Mouse (Mus musculus) megakaryocyte-erythroid progenitor cell, adult 5-6 weeks (primary cell): Measurements from ENCODE around the gene Acox2. TPM values are rescaled to one million over a fixed set of nuclear protein-coding genes. Genes with fewer than 3 reads are reported as not detected.

Source experiments
- ATAC-seq: replicated peaks from 2 replicates; pipeline ENCODE4 v1.8.0; 2016; ENCODE audit warnings: mild to moderate bottlenecking, inconsistent platforms; ENCODE audit not compliant: severe bottlenecking, poor library complexity, low FRiP score, low TSS enrichment
- total RNA-seq, 2 experiments: library from RNA; stranded (forward) in 1 of 2; stranded (reverse) in 1 of 2; fragments of 200-1000, 215-1000 nt in 1 of 2; fragments of >200 nt in 1 of 2; fragmentation: Nextera tagmentation in 1 of 2; gene quantifications; 2 replicates each; pipeline ENCODE4 v1.2.3; 2014 to 2017

Gene Acox2
- total RNA-seq, 2 experiments from 2014 or later = not detected

DNA sequence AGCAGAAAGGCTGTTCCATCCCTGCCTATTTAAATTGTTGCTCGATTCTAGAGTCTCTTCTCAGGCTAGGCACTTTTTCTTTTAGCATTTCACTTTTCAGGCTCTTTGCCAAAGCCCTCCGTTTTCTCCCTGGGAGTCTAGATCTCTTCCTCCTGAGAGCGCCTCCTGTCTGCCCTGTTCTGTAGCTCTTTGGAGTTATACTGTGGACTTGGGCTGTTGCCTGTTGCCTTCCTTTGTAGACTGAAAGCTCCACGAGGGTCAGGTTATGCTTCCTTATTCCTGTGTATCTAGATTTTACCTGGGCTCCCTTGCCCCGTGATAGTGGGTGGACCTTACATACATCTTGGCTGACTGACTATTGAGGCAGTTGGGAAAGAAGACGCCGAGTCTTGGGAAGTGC is 40.9 kb downstream of the Acox2 start:
- no peak for ATAC-seq

DNA sequence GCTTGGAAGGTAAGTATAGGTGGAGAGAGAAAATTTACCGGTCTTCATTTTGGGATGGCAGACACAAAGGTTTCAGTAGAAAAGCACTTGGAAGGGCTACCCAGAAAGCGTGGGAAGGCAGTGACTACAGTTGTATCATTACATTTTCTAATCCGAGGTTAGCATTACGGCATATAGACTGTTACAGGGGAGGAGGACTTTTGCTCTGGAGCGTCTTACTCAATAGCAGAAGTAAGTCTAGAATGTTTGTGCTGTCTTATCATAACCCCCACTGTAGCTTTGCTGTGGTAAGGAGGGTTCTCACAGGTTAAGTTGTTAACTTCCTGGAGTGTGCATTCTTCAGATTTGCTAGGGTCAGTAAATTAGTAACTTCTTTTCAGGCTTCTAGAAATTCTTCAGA is 43.1 kb downstream of the Acox2 start:
- ATAC-seq = no peak

DNA sequence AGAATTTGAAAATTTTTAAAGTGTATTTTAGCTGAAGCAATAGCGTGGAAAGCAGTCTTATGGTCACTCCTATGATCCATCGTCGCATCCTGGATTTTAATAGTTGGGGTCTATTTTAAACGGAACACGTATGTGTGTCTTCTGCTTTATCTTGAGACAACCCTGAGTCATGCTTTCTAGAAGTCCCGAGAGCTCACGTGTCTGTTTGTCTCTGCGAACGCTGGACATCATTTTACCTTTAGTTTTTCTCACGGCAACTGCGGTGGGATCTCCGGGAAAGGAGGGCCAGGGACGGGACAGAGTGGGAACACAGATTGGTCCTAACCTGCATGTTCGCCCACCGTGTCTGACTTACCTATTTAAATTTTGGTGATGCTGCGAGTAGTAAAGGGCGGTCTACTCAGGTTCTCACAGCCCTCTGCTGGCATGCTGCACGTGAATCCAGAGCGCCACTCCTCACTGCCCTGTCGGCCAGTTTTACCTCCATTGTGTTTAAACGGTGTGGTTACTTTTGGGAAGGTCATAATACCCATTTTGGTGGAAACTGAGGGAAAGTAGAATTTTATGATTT is 43.9 kb downstream of the Acox2 start:
- no peak for ATAC-seq

GRCm38 (mm10) chr14:8214299-8215207 is 44.6 kb downstream of the Acox2 start:
- peak; percentile 16; the same call in 1 of the 2 replicates for ATAC-seq

GRCm38 (mm10) chr14:8213803-8214224 is 45.3 kb downstream of the Acox2 start, which contains the start of gene Kctd6:
Gene Kctd6 (plus strand): TSS chr14:8214140.
- peak; percentile 98 for ATAC-seq

- no peak for ATAC-seq
Observed at GRCm38 (mm10) chr14:8212996-8213395, 46.2 kb downstream of the Acox2 start.

GRCm38 (mm10) chr14:8209896-8210295 is 49.3 kb downstream of the Acox2 start:
- no peak for ATAC-seq

DNA sequence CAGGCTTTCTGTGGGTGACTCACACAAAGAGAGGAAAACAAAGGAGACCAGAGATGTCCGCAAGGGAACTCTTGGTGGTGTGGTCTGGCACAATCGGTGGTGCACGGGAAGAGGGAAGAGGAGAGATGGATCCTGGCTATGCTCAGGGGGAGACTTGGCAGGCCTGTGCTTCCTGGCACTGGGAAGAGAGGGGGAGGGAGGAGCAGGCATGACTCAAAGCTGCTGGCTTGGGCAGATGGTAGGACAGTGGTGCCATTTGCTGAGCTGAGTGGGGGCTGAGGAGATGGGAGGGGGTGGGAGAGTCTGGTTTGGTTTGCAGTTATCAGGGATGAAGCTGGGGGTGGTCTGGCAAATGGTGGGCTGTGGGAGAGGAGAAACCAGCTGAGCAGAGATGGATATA is 50.3 kb downstream of the Acox2 start:
- no peak for ATAC-seq

GRCm38 (mm10) chr14:8207543-8207942 is 51.6 kb downstream of the Acox2 start:
- ATAC-seq = no peak

DNA sequence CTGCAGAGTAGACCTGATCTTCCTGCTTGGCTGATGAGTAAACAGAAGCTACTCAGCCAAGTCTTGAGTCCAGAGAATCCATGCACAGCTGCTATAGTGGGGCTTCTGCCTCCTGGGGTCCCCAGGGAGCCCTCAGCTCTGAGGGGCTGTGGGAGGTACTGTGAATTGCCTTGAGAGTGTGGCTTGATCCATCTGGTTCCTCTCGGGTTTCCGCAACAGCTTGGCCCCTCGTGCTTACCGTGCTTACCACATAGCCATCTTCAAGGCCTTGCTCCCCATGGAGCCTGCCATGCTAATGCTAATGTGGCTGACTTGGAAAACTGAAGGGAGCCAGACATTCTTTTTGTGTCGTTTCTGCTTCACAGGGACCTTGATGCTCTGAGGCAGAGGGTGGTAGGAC is 52.0 kb downstream of the Acox2 start:
- no peak for ATAC-seq

DNA sequence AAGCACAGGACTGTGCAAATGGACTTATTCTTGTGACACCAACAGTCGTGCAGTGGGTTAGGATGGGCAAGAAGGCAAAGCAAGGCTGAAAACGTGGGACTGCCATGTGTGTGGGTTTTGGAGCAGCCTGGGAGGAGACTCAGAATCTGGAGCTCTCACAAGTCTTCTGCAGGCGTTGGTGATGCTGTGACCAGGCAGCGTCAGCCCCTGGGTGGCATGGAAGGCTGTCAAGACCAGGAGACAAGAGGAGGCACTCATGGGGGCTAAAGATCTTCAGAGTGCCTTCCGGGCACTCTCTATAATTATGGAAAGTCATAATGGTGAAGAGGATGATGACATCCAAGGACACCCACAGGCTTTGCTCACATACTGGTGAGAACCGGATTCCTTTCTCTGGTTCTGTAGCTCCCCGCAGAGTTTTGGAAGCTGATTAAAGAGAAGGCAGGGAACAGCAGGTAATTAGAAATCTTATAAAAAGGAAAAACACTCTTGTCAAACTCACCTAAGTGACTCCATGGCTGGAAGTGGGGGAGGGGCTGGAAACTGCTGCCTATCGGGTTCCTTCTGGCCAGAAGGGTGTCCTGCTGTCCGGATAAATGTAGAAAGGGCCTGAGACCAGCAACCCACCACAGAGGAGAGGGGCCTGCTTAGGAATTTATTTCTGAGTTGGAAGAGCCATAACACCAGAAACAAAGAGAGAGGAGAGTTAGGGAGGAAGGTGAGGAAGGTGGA is 52.8 kb downstream of the Acox2 start:
- ATAC-seq = no peak

DNA sequence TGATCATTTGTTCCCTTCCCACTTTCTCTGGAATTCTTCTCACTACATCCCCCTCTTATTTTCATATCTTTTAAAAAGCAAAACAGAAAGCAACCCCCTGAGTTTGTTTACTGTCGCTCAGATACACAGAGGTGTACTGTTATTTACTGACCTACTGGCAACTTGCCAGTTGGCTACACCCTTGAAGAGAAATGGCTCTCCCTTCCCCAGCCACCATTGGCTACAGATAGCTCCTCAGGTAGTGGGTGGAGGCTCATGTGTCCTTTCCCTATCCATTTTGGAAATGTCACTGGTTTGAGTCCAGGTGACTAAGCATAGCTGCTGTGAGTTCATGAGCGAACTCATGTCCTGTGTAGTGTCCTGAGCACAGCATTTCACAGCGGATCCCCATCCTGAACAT is 57.4 kb downstream of the Acox2 start:
- no peak for ATAC-seq

DNA sequence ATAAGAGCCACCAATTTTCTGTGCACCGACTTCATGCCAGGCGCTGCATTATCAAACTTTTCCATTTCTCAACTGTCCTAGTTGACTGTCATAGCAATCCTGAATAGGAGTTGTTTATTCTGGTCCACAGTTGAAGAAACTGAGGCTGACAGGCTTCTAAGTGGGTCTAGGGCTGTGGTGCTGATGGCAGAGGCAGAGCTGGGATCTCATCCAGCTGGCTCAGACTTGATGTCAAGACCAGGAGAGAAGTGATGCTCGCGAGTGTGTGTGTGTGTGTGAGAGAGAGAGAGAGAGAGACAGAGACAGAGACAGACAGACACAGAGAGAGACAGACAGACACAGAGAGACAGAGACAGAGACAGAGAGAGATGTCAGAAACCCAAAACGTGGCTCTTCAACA is 58.4 kb downstream of the Acox2 start:
- ATAC-seq = no peak

- no peak for ATAC-seq
Observed at GRCm38 (mm10) chr14:8192727-8193126, 66.4 kb downstream of the Acox2 start.

GRCm38 (mm10) chr14:8191331-8191965 is 67.7 kb downstream of the Acox2 start:
- ATAC-seq = no peak

GRCm38 (mm10) chr14:8190556-8190955 is 68.6 kb downstream of the Acox2 start:
- ATAC-seq = no peak

DNA sequence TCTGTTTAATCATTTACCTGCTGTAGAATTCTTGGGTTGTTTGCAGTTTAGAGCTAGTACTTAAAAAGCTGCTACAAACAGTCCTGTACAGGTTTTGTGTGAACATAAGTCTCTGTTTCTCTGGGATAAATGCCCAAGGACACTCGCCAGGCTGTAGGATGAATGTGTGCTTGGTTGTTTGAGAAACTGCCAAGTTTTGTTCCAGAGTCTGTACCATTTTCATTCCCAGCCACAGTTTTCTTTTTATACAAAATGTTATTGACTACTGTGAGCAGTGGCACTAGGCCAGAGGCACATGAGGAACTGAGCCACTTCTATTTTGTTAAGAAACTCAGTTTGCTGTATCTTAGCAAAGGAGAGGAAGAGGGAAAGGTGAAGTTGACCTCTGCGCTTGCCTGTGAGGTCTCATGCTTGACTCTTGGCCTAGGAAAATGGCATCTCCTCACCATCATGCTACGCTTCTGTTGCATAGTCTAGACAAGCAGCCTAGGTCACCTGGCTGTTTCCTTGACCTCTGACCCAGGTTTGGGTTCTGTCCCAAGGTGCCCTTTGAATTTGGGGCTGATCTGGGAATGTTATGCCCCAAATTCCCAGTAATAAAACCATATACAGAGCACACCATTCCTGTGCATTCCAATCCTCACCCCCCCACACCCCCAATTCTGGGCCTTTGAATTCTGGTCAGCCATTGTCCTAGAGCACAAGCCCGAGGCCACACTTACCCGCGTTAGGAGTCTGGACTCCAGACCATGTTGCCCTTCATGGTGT is 72.7 kb downstream of the Acox2 start:
- no peak for ATAC-seq

- no peak for ATAC-seq
Observed at GRCm38 (mm10) chr14:8183330-8183729, 75.8 kb downstream of the Acox2 start.

GRCm38 (mm10) chr14:8180371-8181035 is 78.7 kb downstream of the Acox2 start:
- no peak for ATAC-seq
